Mouse (Mus musculus) yolk sac, embryonic 10.5 days (tissue): ENCODE data around the gene Caap1.

ENCODE experiments used
- DNase-seq: peaks from one replicate; pipeline ENCODE4 v3.0.0-alpha.2; 2017; ENCODE audit warnings: low spot score

Caap1 gene

GRCm38 (mm10) chr4:94556265-94557054 lies at the start of gene Caap1, which contains the start of gene Gm10306:
Gene Caap1 (minus strand): TSS chr4:94556796.
Gene Gm10306 (plus strand): TSS chr4:94556546.
- peak; percentile 92 for DNase-seq

GRCm38 (mm10) chr4:94605591-94605990 lies 49.0 kb upstream of the Caap1 start:
- no peak for DNase-seq

- DNase-seq = no peak
Measured at GRCm38 (mm10) chr4:94604452-94605019, 47.9 kb upstream of the Caap1 start.

GRCm38 (mm10) chr4:94603031-94603629 lies 46.5 kb upstream of the Caap1 start, which contains the start of gene Plaa:
Gene Plaa (minus strand): TSS chr4:94603244.
- peak; percentile 93 for DNase-seq

GRCm38 (mm10) chr4:94602496-94603030 lies 46.0 kb upstream of the Caap1 start:
- no peak for DNase-seq

- DNase-seq = no peak
Measured at GRCm38 (mm10) chr4:94601395-94601794, 44.8 kb upstream of the Caap1 start.

- DNase-seq = no peak
Measured at GRCm38 (mm10) chr4:94592709-94593108, 36.1 kb upstream of the Caap1 start.

GRCm38 (mm10) chr4:94591765-94592381 lies 35.3 kb upstream of the Caap1 start:
- DNase-seq = no peak

- no peak for DNase-seq
Measured at GRCm38 (mm10) chr4:94572677-94573076, 16.1 kb upstream of the Caap1 start.

GRCm38 (mm10) chr4:94564297-94564696 lies 7.7 kb upstream of the Caap1 start:
- DNase-seq = no peak

- DNase-seq = no peak
Measured at GRCm38 (mm10) chr4:94561954-94562648, 5.5 kb upstream of the Caap1 start.

- DNase-seq = no peak
Measured at GRCm38 (mm10) chr4:94560316-94560715, 3.7 kb upstream of the Caap1 start.

GRCm38 (mm10) chr4:94559266-94559665 lies 2.7 kb upstream of the Caap1 start:
- DNase-seq = no peak

- DNase-seq = no peak
Measured at GRCm38 (mm10) chr4:94557145-94557544, 549 bp upstream of the Caap1 start.

GRCm38 (mm10) chr4:94554955-94555494 lies 1.6 kb downstream of the Caap1 start:
- DNase-seq = no peak

GRCm38 (mm10) chr4:94544321-94544720 lies 12.3 kb downstream of the Caap1 start:
- no peak for DNase-seq

- no peak for DNase-seq
Measured at GRCm38 (mm10) chr4:94543041-94543440, 13.6 kb downstream of the Caap1 start.

- no peak for DNase-seq
Measured at GRCm38 (mm10) chr4:94533205-94533604, 23.4 kb downstream of the Caap1 start.

- no peak for DNase-seq
Measured at GRCm38 (mm10) chr4:94529448-94529847, 27.1 kb downstream of the Caap1 start.

GRCm38 (mm10) chr4:94523321-94523720 lies 33.3 kb downstream of the Caap1 start:
- no peak for DNase-seq

GRCm38 (mm10) chr4:94517631-94518030 lies 39.0 kb downstream of the Caap1 start:
- no peak for DNase-seq
